Comparison of ENCODE assay signal across 13 mouse cellular contexts in genomic region chr12:70766319-70766718, GRCm38 (mm10).
"Had no signal": no experiment of that assay in that cellular context is flagged by ENCODE, and none has a peak within 500 bp of the region (broad histone marks: within the 10 kb centered on the region; RNA-seq: fewer than 3 reads in every experiment).

No protein-coding gene starts in this region.

- DNase-seq: gastrocnemius, postnatal 14 days; gastrocnemius, postnatal 36 days; heart, adult 2 months; heart, postnatal 14 days; heart, postnatal 36 days; kidney, adult 11 months; kidney, adult 2 months; kidney, adult 9 months; kidney, postnatal 14 days; kidney, postnatal 36 days; layer of hippocampus, adult 9-11 months; layer of hippocampus, postnatal 36 days; left cerebral cortex, postnatal 4 days had no signal
